In genomic region chr9:31978071-31978470, GRCm38 (mm10) we compare ENCODE assay signal across 26 mouse cellular contexts.
"Had no signal": no experiment of that assay in that cellular context is flagged by ENCODE, and none has a peak within 500 bp of the region (broad histone marks: within the 10 kb centered on the region; RNA-seq: fewer than 3 reads in every experiment).

No protein-coding gene starts in this region.

- H3K9ac ChIP-seq: heart, embryonic 12.5 days; hindbrain, embryonic 12.5 days; hindbrain, embryonic 14.5 days; intestine, embryonic 15.5 days; limb, embryonic 13.5 days; limb, embryonic 15.5 days; liver, embryonic 13.5 days had no signal

- H3K36me3 ChIP-seq: heart, embryonic 12.5 days; hindbrain, embryonic 10.5 days; hindbrain, embryonic 12.5 days; intestine, embryonic 15.5 days; limb, embryonic 13.5 days; limb, embryonic 15.5 days; liver, embryonic 13.5 days had no signal

- H3K4me2 ChIP-seq: heart, embryonic 12.5 days; hindbrain, embryonic 12.5 days; hindbrain, embryonic 14.5 days; intestine, embryonic 15.5 days; limb, embryonic 13.5 days; limb, embryonic 15.5 days; liver, embryonic 11.5 days; liver, embryonic 13.5 days had no signal

- H3K27ac ChIP-seq: gastrocnemius, adult 2 months; hindbrain, embryonic 10.5 days; hindbrain, embryonic 12.5 days; hindbrain, embryonic 14.5 days; intestine, embryonic 15.5 days; layer of hippocampus, adult 2 months; left cerebral cortex, adult 2 months; limb, embryonic 13.5 days; limb, embryonic 15.5 days; liver, embryonic 13.5 days had no signal

- DNase-seq: gastrocnemius, adult 2 months; gastrocnemius, postnatal 10 days; gastrocnemius, postnatal 25 days; heart, adult 18-20 months; heart, postnatal 10 days; heart, postnatal 4 days; kidney, adult 18-20 months; kidney, adult 9 months; kidney, postnatal 10 days; kidney, postnatal 25 days; kidney, postnatal 4 days; liver, embryonic 13.5 days had no signal

- H3K4me3 ChIP-seq: gastrocnemius, adult 2 months; heart, embryonic 10.5 days; heart, embryonic 12.5 days; hindbrain, embryonic 10.5 days; hindbrain, embryonic 12.5 days; intestine, embryonic 15.5 days; layer of hippocampus, adult 2 months; left cerebral cortex, adult 2 months; limb, embryonic 13.5 days; limb, embryonic 15.5 days; liver, embryonic 13.5 days had no signal

- ATAC-seq: hindbrain, embryonic 16.5 days; inflammation-experienced regulatory T-cells, adult 6 months; intestine, embryonic 15.5 days; intestine, postnatal 0 days had no signal

- H3K9me3 ChIP-seq: hindbrain, embryonic 10.5 days; hindbrain, embryonic 12.5 days; intestine, embryonic 15.5 days; limb, embryonic 15.5 days; liver, embryonic 13.5 days had no signal

- H3K4me1 ChIP-seq: hindbrain, embryonic 12.5 days; intestine, embryonic 15.5 days; limb, embryonic 13.5 days; limb, embryonic 15.5 days; liver, embryonic 13.5 days had no signal

- H3K27me3 ChIP-seq: heart, embryonic 12.5 days; hindbrain, embryonic 12.5 days; intestine, embryonic 15.5 days; limb, embryonic 13.5 days; limb, embryonic 15.5 days; liver, embryonic 13.5 days had no signal
